Mouse (Mus musculus): ENCODE data around the gene Cygb.
A peak's percentile ranks its signal among the peaks of the same experiment; 100 is the strongest.
"Not testable (repeated sequence)": the region's sequence is repeated elsewhere in the genome, so short reads cannot be mapped to it uniquely, and the experiment has no call there.

Gene Cygb

DNA sequence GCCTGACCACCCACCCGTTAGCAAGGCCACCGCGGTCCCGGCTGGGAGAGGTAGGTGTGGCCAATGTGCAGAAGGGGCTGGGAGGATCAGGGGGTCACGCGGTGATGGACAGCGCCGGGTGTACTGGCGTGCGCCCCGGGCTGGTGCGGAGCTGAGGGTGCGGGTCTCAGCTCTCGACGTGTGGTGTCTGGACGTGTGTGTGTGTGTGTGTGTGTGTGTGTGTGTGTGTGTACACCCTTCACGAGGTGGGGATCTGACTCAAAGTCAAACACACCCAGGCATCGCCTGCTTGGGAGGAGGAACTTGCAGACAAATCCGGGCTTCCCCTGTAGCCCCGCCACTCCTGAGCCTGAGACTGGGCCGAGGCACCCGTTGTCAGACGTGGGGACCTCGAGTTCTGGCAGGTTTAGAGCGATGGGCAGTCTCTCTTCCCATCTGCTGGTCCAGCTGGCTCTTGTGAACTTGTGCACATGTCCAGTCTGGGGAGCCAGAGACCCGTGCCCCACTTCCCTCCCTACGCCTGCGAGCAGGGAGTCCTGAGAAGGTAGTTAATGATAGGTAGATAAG, at the start of gene Cygb:
TSS of gene Cygb (minus strand) at position 59 of the 567 bp plus-strand sequence.
- DNase-seq (ENCODE audit: low spot score in 2 of 2), result peak in 1 of 2 experiments; percentile 52

DNA sequence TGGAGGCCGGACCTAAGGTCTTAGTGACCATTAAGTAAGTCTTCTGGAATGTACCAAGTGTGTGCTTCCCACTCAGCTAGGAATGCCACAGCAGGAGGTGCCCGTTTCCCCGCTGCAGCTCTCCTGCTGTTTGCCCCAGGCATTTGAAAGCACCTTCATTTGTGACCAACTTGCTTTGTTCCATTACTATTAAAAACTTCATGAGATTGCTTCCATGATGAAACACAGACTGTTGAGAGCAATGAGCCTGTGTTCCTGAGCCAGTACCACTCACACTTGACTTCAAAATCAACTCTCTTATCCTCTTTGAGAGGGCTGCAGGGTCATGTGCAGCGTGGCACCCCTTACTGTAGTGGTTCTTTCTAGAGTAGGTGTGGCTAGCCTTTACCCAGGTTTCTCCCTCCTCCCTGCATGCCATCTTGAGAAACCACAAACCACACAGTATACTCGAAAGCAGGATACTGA, 47.3 kb upstream of the Cygb start:
- DNase-seq (ENCODE audit: low spot score in 2 of 2), result no peak

DNA sequence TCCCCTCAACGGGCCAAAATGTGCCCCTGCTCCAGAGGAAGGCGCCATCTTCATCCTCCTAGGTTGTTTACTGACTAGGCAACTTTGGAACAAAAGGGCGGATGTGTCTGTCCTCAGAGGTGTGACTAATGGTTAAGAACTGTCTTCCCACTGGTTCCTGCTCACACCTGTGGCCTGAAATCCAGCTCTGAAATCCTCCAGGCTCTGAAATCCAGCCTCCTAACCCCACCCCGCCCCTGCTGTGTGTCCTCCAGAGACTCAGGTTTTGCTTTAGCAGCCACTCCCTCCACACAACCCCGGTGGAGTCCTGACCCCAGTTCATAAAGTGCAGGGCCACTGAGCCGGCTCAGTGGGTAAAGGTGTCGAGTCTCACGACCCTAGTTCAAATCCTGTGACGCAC, 43.4 kb upstream of the Cygb start:
- no peak for DNase-seq (ENCODE audit: low spot score in 2 of 2)

DNA sequence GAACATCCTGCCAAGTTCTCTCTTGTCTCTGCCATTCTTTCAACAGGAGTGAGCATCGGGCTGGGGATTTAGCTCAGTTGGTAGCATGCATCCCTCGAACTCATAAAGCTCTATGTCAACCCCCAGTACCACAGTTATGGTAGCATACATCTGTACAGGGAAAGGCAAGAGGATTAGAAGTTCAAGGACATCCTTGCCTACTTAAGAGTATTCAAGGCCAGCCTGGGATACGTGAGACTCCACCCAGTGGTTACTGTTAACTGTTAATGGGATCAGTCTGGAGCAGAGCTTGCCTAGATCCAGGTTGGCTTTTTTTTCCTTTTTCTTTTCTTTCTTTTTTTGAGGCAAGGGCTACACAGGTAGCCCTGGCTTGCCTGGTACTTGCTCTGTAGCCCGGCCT, 42.3 kb upstream of the Cygb start:
- no peak for DNase-seq (ENCODE audit: low spot score in 2 of 2)

DNA sequence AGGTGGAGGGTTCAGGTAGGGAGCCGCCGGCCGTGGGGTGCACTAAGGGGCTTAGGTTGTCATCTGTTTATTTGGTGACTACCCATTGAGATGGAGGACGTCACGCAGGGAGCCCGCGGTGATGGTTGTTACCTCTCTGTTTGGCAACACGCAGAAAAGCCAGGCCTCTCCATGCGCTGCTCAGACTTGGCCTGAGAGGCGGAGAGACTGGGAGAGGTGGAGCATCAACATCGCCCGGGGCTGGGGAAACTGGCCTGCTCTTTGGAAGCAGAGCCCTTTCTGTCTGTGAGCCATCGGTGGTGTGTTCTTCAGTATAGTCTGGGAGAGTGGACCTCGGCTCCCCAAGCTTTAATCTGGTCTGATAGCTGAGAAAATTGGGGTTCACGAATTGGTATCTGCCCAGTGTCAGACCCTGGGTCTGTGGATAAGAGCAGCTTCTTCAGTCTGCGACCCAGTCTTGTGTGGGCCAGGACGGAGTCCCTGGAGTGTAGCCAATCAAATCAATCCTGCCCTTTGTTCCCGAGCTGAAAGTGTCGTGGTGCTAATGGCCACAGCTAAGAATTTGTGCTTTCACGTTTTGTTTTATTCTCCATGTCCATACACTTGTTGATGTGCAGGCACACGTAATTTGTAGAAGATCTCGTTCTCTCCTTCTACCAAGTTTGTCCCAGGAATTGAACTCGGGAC, 41.2 kb upstream of the Cygb start:
- peak in 1 of 2 experiments; percentile 30 for DNase-seq (ENCODE audit: low spot score in 2 of 2)

DNA sequence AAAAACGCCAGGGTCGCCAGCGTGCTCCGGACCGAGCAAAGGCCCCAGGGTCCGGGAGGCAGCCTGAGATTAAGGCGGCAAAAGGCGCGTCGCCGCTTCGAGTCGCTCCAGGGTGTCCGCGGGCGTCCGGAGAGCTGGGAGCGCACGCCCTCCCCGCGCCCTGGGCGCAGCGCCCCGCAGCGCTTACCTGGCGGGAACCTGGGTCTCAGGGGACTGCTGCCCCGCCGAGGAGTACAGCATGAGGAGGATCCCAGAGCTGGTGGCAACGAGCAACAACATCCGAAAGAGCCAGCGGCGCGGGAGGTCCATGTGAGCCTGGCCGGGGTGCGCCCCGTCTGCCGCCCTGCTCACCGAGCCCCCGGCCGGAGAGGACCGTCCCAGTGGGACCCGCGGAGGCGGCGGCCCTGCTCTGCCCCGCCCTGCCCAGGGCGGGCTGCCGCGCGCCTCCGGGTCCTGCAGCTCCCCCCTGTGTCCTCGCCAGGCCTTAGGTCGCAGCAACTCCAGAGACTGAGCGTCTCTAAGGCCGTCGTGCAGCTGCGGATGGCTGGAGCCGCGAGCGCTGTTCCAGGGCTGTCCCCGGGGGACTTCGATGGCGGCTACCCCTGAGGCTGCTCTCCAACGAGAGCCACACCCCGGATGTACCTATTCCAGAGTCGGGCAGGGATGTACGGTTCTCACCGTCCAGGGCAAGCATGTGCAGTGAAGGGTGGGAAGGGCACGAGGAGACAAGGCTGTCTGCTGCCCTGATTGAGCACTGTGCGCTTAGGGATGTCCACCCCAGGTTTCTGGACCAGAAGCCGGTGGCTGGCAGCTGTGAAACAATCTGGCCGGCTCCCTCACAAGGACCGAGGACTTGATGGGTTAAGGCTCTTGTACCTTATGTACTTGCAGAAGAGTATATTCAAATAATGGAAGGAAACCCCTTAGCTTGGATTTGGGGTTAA, 40.4 kb upstream of the Cygb start:
- DNase-seq (ENCODE audit: low spot score in 2 of 2), result no peak

DNA sequence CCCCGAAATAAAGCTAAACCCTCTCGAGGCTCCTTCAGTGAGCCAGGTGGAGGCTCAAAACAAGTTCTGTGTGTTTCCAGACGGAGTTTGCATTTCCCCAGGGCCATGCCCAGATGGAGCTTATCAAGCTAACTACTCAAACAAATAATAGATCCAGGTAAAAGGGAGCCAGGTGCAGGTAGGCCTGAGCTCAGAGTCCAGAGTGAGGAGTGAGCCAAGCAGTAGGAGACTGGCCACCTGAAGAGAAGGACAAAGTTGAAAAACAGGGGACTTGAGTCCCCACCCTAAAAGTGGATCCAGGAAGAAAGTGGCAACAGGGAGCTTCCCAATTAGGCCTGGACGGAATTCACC, 39.8 kb upstream of the Cygb start:
- DNase-seq (ENCODE audit: low spot score in 2 of 2), result no peak

DNA sequence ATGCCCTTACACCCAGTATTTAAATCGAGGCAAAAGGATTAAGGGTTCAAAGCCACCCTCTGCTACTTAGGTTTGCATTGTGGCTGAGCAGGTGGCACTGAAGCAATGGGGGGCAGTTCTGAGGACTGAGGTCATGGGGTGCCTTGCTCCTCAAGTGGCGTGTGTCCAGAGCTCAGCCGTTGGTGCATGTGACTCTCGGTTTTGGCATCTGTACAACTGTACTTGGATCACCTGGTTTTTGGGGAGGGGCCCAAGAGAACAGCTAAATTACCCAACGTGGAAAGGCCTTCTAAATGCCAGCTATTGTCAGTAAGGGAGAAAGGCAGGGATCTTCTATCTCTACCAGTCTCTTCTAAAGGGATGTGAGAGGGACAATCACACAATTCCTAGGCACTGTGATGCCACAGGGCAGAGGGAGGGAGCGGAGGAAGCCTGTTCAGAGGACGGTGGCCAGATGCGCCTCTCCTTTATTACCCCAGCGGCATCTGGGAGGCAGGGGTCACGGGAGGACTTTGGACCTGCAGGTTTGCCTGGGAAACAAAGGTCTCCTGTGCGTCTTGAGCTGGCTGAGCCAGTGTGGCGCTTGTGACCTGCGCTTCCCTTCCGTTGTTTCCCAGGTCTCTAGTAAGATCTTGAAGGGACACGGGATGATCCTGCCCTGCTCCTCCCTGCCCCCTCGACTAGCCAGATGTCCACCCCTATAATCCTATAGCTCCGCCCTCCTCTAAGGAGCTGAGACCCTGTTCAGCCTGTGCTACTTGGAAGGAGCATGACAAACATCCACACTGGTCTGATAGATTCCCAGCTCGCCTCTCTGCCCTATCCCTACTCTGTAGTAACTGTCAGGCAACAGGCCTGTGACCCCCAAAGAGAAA, 36.8 kb upstream of the Cygb start:
- no peak for DNase-seq (ENCODE audit: low spot score in 2 of 2)

DNA sequence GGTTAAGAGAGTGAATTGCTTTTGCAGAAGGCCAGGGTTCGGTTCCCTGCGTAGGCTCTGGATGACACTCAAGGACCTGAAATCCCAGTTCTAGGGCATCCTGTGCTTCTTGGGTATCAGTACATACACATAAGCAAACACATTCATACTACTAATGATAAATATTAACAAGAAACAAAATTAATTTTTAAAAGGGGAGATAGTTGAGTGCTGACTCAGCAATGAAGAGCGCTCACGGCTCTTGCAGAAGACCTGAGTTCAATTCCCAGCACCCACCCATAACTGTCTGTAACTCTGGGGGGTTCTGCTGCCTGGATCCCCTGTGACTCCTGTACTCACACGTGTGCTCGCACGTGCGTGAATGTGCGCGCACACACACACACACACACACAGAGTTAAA, 35.5 kb upstream of the Cygb start:
- no peak for DNase-seq (ENCODE audit: low spot score in 2 of 2)

DNA sequence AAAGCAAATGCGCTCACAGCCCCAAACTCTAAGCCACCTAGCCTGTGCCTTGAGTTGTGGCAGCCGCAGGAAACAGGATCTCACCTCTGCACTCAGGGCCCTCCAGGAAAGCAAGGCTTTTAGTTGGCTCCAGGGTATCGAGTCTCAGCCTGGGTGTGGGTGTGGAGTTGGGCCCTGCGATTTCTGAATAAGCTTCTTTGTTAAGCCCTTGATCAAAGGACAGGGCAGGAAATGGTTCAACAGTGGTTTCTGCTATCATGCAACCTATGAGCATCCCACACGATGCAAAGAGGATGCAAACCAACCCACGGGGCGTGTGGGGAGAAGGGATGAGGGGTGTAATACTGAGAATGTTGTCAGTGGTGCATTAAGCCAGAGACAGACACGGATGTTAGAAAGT, 33.8 kb upstream of the Cygb start:
- no peak for DNase-seq (ENCODE audit: low spot score in 2 of 2)

DNA sequence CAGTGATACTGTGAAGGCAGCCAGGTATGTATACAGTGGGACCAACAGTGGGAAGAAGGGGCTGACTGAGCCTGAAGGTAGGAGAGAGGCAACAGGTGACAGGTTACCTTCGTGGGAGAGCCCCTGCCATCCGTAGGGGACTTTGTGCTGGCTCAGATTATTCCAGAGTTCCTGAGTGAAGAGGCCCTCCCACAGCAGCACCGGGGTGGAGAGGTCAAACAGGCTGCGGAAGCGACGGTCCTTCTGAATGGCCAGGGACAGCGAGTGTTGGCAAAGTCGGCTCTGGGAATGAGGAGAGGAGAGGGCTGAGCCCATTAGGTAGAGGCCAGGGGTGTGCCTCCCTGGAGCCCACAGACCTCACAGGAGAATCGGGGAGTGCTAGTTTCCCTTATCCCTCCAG, 31.6 kb upstream of the Cygb start:
- no peak for DNase-seq (ENCODE audit: low spot score in 2 of 2)

DNA sequence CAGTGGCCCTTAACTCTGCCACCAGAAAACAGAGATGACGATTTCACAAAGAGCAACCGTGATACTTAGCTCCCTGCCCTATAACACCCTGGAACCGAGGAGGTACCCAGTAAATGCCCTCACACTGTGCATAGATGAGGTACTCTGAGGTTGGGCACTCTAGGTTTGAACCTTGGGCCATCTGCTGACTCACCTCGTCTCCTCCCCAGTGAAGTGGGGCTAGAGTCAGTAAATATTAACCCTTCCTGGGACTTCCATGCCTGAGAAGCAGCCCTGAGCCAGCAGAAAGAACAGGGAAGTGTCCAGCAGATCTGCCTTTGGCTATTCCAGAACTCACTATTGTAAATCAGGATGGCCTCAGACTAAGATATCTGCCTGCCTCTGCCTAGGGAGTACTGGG, 29.7 kb upstream of the Cygb start:
- DNase-seq (ENCODE audit: low spot score in 2 of 2), result no peak

DNA sequence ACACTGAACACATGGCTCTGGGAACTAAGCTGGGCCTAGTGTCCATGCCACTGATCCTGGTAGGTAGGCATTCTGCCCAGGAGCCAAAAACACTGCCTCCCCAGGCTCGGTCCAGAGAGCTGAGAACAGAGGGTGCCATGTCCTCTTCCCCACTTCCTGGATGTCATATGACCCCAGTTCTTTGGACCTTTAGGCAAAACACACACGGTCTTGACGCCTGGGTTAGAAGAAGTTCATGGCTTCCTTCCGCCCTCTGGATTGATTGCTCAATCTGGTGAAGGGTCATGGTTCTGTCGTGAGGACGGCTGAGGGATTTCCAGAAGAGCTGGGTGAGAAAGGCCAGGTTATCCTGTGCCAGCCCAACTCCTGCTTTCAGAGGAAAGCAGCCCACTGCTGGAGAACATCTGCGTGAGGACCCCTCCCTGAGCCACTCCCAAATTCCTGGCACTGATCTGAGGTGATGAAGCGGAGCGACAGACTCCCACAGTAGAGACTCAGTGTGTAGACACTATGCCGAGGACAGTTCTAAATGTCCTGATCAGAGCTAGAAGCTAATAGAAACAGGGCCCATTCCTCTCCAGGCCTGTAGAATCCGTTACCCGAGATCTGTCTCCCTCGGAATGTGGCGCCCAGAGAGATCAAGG, 28.5 kb upstream of the Cygb start:
- no peak for DNase-seq (ENCODE audit: low spot score in 2 of 2)

DNA sequence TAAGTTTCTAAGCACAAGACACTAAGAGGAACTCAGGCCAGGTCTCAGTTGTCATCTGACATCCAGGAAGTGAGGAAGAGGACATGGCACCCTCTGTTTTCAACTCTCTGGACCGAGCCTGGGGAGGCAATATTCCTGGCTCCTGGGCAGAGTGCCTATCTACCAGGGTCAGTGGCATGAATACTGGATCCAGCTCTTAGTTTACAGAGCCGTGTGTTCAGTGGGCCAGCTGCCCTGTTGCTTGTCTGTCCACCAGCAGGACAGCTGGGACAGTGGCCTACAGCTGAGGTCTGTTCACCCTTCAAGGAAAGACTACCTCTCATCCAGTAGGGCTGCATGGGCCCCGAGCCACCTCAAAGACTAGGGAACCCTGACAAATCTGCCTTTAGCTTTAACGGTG, 27.0 kb upstream of the Cygb start:
- no peak for DNase-seq (ENCODE audit: low spot score in 2 of 2)

DNA sequence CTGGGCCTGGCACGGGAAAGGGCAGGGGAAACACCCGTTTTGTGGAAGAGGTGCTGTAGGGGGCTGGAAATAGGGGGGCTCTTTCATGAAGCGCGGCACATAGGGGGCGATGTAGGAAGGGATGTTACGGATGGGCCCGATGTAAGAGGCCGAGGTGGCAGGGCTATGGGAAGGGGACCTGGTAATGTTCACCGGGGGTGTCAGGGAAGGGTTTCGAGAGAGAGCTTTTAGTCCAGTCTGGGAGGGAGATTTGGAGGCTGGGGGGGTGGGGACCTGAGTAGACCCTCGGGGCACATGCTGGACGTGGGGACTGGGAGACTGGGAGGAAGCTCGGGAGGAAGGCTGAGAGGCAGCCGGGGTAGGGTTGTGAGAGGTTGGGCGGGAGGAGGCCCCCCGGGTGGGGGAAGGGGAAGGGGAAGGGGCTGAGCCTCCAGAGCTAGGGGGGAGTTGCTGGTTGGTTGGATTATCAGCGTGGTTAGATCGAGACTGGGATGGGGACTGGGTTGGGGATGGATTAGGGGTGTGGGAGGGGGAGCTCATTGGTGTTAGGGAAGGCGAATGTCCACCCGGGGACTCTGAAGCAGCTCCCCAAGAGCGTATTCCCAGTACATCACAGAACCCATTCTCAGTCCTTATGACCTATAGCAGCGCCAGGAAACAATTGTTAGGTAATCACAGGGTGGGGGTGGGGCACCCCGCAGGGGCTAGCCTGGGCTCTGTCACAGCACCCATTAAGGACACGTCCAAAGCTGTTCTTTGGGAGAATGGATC, 26.4 kb upstream of the Cygb start:
- no peak for DNase-seq (ENCODE audit: low spot score in 2 of 2)

DNA sequence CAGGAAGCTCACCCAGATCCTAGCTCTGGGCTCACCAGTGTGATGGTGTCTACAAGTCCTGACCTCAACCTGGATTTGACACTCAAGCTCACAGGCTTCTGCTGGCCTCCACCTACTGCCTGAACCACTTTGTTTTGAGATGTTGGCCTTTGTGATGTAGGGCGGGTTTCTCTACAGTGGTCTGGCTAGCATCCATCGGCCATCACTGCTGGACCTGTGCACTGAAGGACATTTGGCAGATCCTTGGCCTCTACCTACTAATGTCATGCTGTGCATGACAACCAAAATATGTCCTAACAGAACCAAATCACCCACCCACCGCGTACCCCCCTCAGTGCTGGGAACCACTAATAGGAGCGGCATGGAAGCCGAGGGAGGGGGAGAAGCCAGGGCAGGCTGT, 25.0 kb upstream of the Cygb start:
- no peak for DNase-seq (ENCODE audit: low spot score in 2 of 2)

DNA sequence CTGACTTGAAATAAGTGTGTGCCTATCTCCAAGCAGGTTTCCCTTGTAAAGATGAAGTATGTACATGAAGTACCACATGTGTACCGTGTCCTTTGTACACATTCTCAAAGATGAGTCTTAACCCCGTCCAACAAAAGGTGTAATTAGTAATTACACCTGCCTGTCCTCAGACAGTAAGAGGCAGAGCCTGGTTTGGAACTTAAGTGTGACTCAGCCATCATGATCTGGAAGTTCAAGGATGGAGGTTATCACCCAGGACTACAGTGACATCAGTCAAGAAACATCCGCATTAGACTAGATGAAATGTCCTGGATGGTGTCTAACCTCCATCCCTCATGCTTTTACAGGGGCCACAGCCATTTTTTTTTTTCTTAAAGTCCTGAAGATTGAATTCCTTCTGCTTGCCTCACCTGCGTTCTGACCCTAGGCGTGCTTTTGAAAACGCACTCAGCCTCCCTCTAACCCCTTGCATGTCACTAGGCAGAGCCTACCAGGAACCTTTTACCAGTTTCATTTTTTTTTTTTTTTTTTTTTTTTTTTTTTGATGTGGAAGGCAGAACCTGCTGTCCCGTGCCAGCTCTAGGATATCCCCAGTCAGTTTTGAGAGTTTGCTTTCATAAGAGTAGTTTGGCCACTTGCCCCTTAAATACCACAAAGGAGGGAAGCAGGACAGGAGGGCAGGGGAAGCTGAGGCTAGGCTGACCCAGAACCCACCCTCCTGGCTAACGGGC, 23.8 kb upstream of the Cygb start:
- no peak for DNase-seq (ENCODE audit: low spot score in 2 of 2)

DNA sequence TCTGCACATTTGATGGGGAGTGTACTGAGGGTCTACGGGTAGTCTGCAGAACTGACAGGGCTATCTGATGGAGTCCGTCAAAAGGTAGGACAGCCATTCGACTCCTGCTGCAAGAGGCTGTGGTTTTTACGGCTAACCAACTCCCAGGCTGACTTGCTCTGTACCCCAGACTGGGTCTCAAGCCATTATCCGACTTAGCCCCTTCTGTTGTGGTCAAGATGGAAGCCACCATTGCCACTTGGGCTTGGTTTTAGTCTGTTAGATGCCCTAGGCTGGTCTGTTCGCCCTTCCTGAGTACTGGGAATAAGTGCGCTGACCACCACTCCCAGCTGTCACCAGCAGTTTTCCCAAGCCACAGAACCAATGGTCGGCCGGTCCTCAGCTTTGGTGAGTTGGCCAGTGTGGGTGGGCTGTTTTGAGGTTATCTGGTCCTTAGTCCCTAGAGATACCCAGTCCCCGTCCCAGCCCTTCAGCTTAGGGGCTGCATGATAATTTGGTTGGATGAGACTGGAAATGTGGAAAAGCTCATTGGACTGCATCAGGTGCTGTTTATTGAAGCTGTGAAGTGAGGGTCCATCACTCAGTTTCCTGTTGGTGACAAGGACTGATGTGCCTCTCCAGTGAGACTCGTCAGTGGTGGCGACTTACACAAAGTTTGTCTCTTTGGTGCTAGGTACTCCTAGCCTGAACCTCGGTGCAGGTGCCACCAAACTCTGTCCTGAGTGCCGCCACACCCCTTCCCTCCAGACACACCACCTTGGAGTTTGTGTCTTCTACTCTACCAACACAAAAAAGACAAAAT, 22.3 kb upstream of the Cygb start:
- DNase-seq (ENCODE audit: low spot score in 2 of 2), result no peak

DNA sequence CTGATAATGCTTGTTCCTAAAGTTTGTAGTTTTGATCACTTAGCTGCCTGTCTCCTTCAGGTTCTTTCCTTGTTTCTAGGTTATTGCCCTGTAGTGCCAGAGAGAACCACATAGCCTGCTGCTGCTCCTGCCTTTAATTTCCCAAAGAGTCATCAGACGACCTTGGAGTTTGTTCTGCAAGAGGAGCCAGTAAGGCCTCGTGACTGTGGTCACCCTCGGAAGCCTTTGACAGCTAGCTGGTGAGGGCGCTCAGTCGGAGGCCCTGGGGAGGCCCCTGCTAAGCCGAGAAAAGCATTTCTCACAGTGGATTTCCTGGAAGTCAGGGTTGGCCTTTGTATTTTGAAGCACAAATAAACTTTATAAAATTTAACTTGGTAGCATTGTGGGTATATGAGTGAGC, 21.3 kb upstream of the Cygb start:
- DNase-seq (ENCODE audit: low spot score in 2 of 2), result not testable (repeated sequence)

All from cerebellum, postnatal 4 days (tissue).